Mouse (Mus musculus) layer of hippocampus, adult 9-10 months (tissue): ENCODE results near the gene Sdhb.

Source experiments
- DNase-seq: peaks from one replicate; pipeline ENCODE4 v3.0.0; 2022; ENCODE audit warnings: low spot score

The Sdhb gene

GRCm38 (mm10) chr4:140977886-140978692 lies 17.1 kb downstream of the Sdhb start:
- DNase-seq: no peak

DNA sequence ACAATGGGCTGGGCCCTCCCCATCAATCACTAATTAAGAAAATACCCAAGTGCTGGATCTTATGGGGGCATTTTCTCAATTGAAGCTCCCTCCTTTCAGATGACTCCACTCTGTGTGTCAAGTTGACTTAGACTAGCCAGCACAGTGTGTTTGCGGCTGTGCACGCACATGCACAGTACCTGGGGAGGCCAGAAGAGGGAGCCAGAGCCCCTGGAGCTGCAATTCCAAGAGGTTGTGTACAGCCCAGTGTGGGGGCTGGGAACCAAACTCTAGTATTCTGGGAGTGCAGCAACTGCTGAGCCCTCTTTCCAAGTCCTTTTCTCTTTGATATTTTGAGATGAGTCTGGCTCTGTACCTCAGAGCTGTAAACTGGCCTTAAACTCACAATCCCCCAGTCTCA lies 20.6 kb downstream of the Sdhb start:
- DNase-seq: no peak

GRCm38 (mm10) chr4:140982808-140983207 lies 21.8 kb downstream of the Sdhb start:
- DNase-seq: no peak

GRCm38 (mm10) chr4:140983442-140983841 lies 22.4 kb downstream of the Sdhb start:
- no peak for DNase-seq

DNA sequence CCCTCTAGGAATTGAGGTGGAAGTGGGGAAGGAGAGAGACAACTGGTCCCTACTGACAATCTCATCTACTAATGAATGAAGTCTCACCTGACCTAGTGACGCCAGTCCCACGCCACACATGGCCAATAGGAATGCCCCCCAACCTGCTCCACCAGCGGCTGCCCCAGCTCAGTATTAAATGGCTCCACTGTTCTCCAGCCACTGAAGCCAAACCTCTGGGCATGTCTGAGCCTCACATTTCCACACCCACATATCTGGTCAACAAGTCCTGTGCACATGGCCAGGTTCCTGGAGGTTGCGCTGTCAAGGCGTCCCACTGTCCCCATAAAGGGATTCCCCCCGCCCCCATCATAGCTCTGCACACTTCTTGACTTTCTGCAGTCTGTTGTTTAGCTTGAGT lies 23.5 kb downstream of the Sdhb start:
- no peak for DNase-seq

- no peak for DNase-seq
Observed at GRCm38 (mm10) chr4:140986024-140986710, 25.2 kb downstream of the Sdhb start.

- DNase-seq: peak; percentile 75
Observed at GRCm38 (mm10) chr4:140986711-140987395, 25.9 kb downstream of the Sdhb start, which contains the start of gene Atp13a2. Gene Atp13a2, plus strand, starts transcription at chr4:140986873.

DNA sequence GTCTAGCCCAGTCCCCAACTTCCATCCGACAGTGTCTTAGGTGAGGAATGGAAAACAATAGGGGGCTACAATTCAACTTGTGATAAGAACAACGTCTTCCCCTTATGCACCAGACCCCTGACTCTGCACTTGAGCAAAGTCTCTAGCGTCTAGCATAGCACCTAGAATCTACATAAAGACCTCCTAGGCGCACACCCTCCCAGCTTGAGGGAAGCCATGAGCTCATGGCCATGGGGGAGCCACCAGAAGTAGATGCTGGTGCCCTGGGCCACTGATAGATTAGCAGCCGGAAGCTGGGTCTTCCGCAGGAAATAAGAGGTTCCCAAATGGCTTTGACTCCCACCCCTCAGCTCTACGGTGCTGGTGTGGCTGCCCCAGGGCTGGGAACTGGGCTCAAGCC lies 26.5 kb downstream of the Sdhb start:
- no peak for DNase-seq

- no peak for DNase-seq
Observed at GRCm38 (mm10) chr4:140988706-140989290, 27.8 kb downstream of the Sdhb start.

- no peak for DNase-seq
Observed at GRCm38 (mm10) chr4:140989447-140989846, 28.4 kb downstream of the Sdhb start.

- DNase-seq: no peak
Observed at GRCm38 (mm10) chr4:140992215-140992614, 31.2 kb downstream of the Sdhb start.

DNA sequence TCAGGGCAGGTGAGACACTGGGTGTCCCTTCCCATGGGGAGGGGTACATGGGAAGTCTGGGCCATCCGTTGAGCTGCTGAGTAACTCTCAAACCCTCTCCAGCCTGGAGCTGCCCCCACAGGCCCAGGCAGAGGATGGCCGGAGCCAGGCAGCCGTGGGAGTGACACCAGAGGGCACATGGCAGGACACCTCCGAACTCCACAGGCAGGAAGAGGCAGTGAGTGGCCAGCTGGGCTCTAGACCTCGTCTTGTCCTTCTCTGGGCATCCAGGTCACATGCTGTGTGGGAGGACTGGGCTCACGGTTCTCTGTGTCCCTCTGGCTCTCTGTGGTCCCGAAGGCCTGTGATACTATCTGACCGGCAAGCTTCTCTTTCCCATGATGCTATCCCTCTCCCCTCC lies 32.8 kb downstream of the Sdhb start:
- no peak for DNase-seq

- no peak for DNase-seq
Observed at GRCm38 (mm10) chr4:140995811-140996210, 34.8 kb downstream of the Sdhb start.

DNA sequence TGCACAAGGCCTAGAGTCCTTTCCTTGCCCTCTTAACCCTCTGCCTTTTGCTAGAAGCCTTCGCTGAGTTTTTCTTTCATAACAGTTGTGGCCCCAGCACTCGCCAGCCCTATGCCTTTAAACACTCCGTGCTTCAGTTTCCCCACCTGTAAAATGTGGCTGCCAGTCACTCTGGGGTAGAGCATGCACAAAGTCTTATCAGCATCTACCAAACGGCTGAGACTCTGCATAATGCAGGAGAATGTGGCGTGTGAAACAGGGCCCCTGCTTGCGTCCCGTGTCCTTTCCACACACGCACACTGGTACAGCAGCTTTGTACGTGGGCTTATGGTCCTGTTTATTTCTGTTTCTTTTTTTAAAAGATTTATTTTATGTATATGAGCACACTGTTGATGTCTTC lies 35.8 kb downstream of the Sdhb start:
- no peak for DNase-seq

- DNase-seq: no peak
Observed at GRCm38 (mm10) chr4:141005983-141006382, 45.0 kb downstream of the Sdhb start.

- no peak for DNase-seq
Observed at GRCm38 (mm10) chr4:141008028-141008427, 47.0 kb downstream of the Sdhb start.

DNA sequence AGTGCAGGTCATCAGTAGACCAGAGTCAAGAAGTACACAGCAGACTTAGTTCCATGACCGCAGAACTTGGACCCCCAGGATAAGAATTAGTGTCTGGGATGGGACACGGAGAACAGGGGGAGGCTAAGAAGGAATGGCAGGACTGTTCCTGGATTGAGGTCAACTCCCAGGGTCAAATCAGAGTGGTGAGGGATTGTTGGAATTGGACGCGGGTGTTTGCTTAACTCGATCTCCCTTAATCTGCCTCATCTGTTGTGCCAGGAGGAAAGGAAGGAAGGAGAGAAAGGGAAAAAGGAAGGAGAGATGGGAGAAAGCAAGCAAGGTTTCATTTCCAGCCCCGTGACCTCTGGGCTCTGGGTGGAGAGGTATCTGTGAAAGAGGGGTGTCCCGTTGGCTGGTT lies 49.1 kb downstream of the Sdhb start, which contains the start of gene Mfap2:
Gene Mfap2 (plus strand): TSS at position 301 of the 400 bp plus-strand sequence.
- no peak for DNase-seq

DNA sequence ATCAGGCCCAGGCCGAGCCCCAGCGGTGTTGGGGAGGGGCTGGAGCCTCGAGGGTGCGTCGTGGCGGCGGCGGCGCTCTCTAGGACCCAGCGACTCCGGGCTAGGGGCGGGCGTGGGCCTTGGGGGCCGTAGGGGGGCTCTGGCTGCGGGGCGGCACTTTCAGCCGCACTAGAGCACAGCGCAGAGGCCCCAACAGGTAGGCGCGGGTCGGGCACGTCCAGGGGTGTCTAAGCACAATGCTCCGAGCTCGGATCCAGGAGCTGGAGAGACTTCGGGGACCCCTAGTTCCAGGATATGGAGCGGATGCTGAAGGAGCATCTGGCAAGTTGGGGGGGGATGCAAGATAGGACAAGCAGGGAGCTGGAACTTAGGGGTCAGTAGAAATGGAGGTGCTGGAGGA lies 49.5 kb downstream of the Sdhb start:
- no peak for DNase-seq

DNA sequence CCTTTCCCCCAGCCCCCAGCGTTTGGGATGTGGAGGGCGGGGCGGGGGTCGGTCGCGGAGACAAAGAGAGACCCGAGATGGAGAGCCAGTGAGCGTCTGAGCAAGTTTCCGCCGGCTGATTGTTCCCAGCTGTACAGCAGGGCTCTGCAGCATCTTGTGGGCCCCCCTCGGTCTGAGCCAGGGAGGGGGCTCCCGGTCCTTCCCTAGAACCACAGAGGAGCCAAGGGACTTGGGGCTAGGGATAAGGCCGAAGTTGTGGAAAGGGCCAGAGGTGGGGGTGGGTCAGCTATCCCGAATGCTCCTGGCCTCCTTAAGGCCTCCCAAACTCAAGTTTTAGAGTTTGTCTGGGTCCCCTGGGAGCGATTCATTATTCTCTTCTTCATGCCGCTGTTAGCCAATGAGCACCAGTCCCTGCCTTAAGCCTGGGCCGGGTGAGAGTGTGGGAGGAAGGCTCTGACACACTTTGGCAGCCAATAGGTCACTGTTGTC lies 50.0 kb downstream of the Sdhb start:
- DNase-seq: no peak

- DNase-seq: no peak
Observed at GRCm38 (mm10) chr4:141011556-141012328, 50.7 kb downstream of the Sdhb start.

DNA sequence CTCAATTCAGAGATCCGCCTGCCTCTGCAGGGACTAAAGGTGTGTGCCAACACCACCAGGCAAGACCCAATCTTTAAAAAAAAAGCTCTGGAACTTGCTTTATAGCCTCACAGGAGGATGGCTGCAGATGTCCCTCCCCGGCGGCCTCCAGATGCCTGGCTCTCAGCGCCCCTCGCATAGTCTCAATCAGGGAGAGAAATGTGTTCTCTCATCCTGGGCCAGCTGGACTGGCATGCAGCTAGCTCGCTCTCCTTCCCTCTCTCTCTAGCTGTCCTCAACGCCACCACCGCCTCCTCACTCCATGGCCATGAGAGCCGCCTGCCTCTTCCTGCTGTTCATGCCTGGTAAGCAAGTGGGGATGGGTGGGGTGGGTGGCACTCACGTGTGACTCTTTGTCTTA lies 51.6 kb downstream of the Sdhb start:
- no peak for DNase-seq
